Mouse (Mus musculus) colon, adult 2 months (tissue): ENCODE data around the gene Gm45623. TPM values are rescaled to one million over a fixed set of nuclear protein-coding genes. Genes with fewer than 3 reads are reported as not detected.

ENCODE experiments used
- polyA plus RNA-seq: library from polyadenylated mRNA; depleted of rRNA; stranded (reverse); fragments of >200 nt; gene quantifications from 2 replicates; pipeline ENCODE4 v1.2.3, GENCODE M21; 2012; rRNA removed

Gm45623 gene
- polyA plus RNA-seq: 0.75 and 0.80 TPM in 2 replicates

GRCm38 (mm10) chr13:56753192-56753951 is at the start of gene Gm45623:
Gene Gm45623, minus strand, starts transcription at chr13:56753827.

GRCm38 (mm10) chr13:56702469-56703221 is 51.0 kb downstream of the Gm45623 start, which contains the start of gene Smad5:
Gene Smad5, plus strand, starts transcription at chr13:56703010.

Other genes with a start within 250 kb of the Gm45623 start
- gene Fbxl21, start 231.4 kb downstream of the Gm45623 start, polyA plus RNA-seq: 0.27 and 0.90 TPM in 2 replicates
- gene Lect2, start 205.3 kb downstream of the Gm45623 start, polyA plus RNA-seq: not detected in 2 replicates
- 110 and 147 TPM in 2 replicates for gene Tgfbi, start 144.3 kb downstream of the Gm45623 start, polyA plus RNA-seq
- gene Smad5, start 50.8 kb downstream of the Gm45623 start, polyA plus RNA-seq: 8.3 and 9.7 TPM in 2 replicates
- gene Trpc7, start 142.2 kb upstream of the Gm45623 start, polyA plus RNA-seq: 0.02 and 0.21 TPM in 2 replicates